Mouse (Mus musculus) CD4-positive, CD25-positive, alpha-beta regulatory T cell, adult 2 months (primary cell): ENCODE measurements at regions not wholly inside any gene's neighbourhood (a gene's known extent, or its start where the extent isn't known, plus 50 kb on each side); places are given as distances from the start of the nearest gene placed in this dataset.

Experiments used
- DNase-seq: peaks from one replicate; pipeline ENCODE4 v3.0.0-alpha.2; 2012; ENCODE audit warnings: low read depth, low spot score

GRCm38 (mm10) chr7:67814861-67815260 is 55.3 kb upstream of the Synm start:
- no peak for DNase-seq
